Mouse (Mus musculus): ENCODE results near the gene Cfap43. TPM values are rescaled to one million over a fixed set of nuclear protein-coding genes. Genes with fewer than 3 reads are reported as not detected.

Gene Cfap43
- polyA plus RNA-seq, 1 experiment from 2014 or later: 0.19 TPM

DNA sequence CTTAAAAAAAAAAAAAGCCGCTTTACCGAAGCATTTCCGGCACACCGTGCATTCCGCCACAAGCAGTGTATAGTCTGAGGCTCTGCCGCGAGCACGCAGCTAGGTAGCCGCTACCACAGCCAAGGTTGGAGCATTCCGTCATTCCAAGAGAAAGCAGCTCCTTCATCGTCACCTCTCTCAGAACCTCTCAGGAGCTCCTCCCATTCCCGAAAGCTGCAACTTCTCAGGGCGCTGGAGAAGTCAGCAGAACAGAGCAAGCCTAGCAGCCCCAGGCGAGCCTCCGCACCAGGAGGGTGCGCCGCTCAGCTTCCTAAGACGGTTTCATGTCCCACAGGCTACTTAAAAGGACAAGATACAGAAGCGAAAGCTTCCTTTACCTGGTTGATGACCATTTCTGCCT, 163.5 kb downstream of the Cfap43 start:
- no peaks in the 10 kb centered on the region for H3K4me1 ChIP-seq
- H3K4me3 ChIP-seq: no peak overlapping the region
- H3K36me3 ChIP-seq: no peaks in the 10 kb centered on the region
- H3K27me3 ChIP-seq: no peaks in the 10 kb centered on the region
- no peaks in the 10 kb centered on the region for H3K9me3 ChIP-seq
- no peak overlapping the region for H3K9ac ChIP-seq
- H3K4me2 ChIP-seq (replicated peaks): no peak overlapping the region
- ATAC-seq (ENCODE audit: insufficient number of reproducible peaks, insufficient read depth, low FRiP score, low TSS enrichment): no peak
- 74% methylated on average over 19 of the region's 19 CpGs for WGBS
- H3K27ac ChIP-seq: no peak overlapping the region

GRCm38 (mm10) chr19:47754931-47755330, 164.2 kb downstream of the Cfap43 start:
- Histone ChIP-seq H3K27ac (no peak overlapping the region), H3K4me1 (no peaks in the 10 kb centered on the region), H3K4me3 (no peak overlapping the region), H3K9me3 (no peaks in the 10 kb centered on the region), H3K36me3 (no peaks in the 10 kb centered on the region), H3K27me3 (no peaks in the 10 kb centered on the region), H3K9ac (no peak overlapping the region), H3K4me2 (replicated peaks) (no peak overlapping the region)
- WGBS: 76% methylated on average over 9 of the region's 9 CpGs
- no peak for ATAC-seq (ENCODE audit: insufficient number of reproducible peaks, insufficient read depth, low FRiP score, low TSS enrichment)

DNA sequence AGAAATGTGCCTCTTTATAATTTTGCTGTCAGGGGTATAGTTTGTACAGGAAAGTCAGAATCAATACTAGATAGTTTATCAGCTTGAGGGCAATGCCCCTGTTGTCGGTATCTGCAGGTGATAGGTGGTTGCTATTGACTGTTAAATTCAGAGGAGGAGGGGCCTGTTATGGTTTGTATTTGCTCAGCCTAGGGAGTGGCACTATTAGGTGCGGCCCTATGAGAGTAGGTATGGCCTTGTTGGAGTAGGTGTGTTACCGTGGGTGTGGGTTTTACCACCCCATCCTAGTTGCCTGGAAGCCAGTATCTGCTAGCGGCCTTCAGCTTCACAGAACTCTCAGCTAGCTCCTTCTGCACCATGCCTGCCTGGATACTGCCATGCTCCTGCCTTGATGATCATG, 165.2 kb downstream of the Cfap43 start:
- no peak overlapping the region for H3K4me2 ChIP-seq (replicated peaks)
- H3K9me3 ChIP-seq: no peaks in the 10 kb centered on the region
- ATAC-seq (ENCODE audit: insufficient number of reproducible peaks, insufficient read depth, low FRiP score, low TSS enrichment): no peak
- H3K36me3 ChIP-seq: no peaks in the 10 kb centered on the region
- no peak overlapping the region for H3K27ac ChIP-seq
- no peaks in the 10 kb centered on the region for H3K4me1 ChIP-seq
- 90% methylated on average over 4 of the region's 4 CpGs for WGBS
- H3K4me3 ChIP-seq: no peak overlapping the region
- no peak overlapping the region for H3K9ac ChIP-seq
- H3K27me3 ChIP-seq: no peaks in the 10 kb centered on the region

- Histone ChIP-seq H3K27me3 (no peaks in the 10 kb centered on the region), H3K9ac (no peak overlapping the region), H3K4me1 (no peaks in the 10 kb centered on the region), H3K4me3 (no peak overlapping the region), H3K9me3 (no peaks in the 10 kb centered on the region), H3K4me2 (replicated peaks) (no peak overlapping the region), H3K36me3 (no peaks in the 10 kb centered on the region), H3K27ac (no peak overlapping the region)
- no peak for ATAC-seq (ENCODE audit: insufficient number of reproducible peaks, insufficient read depth, low FRiP score, low TSS enrichment)
- WGBS: 91% methylated on average over 9 of the region's 9 CpGs
These were observed 166.6 kb downstream of the Cfap43 start for GRCm38 (mm10) chr19:47752456-47752855.

GRCm38 (mm10) chr19:47750391-47750790, 168.7 kb downstream of the Cfap43 start:
- no peak overlapping the region for H3K4me2 ChIP-seq (replicated peaks)
- no peaks in the 10 kb centered on the region for H3K9me3 ChIP-seq
- no peaks in the 10 kb centered on the region for H3K4me1 ChIP-seq
- no peak overlapping the region for H3K27ac ChIP-seq
- no peaks in the 10 kb centered on the region for H3K36me3 ChIP-seq
- 76% methylated on average over 5 of the region's 5 CpGs for WGBS
- H3K27me3 ChIP-seq: no peaks in the 10 kb centered on the region
- no peak overlapping the region for H3K9ac ChIP-seq
- ATAC-seq (ENCODE audit: insufficient number of reproducible peaks, insufficient read depth, low FRiP score, low TSS enrichment): no peak
- H3K4me3 ChIP-seq: no peak overlapping the region

GRCm38 (mm10) chr19:47748950-47749349, 170.1 kb downstream of the Cfap43 start:
- Histone ChIP-seq H3K36me3 (no peaks in the 10 kb centered on the region), H3K27ac (no peak overlapping the region), H3K27me3 (no peaks in the 10 kb centered on the region), H3K4me1 (no peaks in the 10 kb centered on the region), H3K9me3 (no peaks in the 10 kb centered on the region), H3K4me3 (no peak overlapping the region), H3K9ac (no peak overlapping the region), H3K4me2 (replicated peaks) (no peak overlapping the region)
- 64% methylated on average over 2 of the region's 2 CpGs for WGBS
- ATAC-seq (ENCODE audit: insufficient number of reproducible peaks, insufficient read depth, low FRiP score, low TSS enrichment): no peak

DNA sequence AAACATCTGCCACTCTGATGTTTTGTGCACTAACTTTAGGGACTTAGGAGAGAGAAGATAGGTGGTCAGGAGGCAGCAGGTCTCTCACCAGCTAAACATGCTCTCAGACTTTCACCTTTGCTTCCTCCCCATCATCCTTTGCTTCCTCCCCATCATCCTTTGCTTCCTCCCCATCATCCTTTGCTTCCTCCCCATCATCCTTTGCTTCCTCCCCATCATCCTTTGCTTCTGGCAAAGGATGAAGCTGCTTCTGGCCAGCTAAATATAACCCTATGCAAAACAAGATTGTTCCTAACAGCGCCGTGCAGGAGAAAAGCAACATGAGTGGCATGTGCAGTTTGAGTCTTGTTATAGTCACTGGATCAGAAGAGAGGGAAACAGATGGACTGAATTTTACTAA, 172.0 kb downstream of the Cfap43 start:
- Histone ChIP-seq H3K4me1 (no peaks in the 10 kb centered on the region), H3K4me3 (no peak overlapping the region), H3K9ac (no peak overlapping the region), H3K27me3 (no peaks in the 10 kb centered on the region), H3K36me3 (no peaks in the 10 kb centered on the region), H3K9me3 (no peaks in the 10 kb centered on the region), H3K27ac (no peak overlapping the region), H3K4me2 (replicated peaks) (no peak overlapping the region)
- 83% methylated on average over 2 of the region's 2 CpGs for WGBS
- no peak for ATAC-seq (ENCODE audit: insufficient number of reproducible peaks, insufficient read depth, low FRiP score, low TSS enrichment)

GRCm38 (mm10) chr19:47731931-47732330, 187.2 kb downstream of the Cfap43 start:
- Histone ChIP-seq H3K9me3 (no peaks in the 10 kb centered on the region), H3K4me3 (peak overlapping the region; percentile 75), H3K27ac (peak overlapping the region; percentile 98), H3K9ac (peak overlapping the region; percentile 80), H3K4me2 (replicated peaks) (peak overlapping the region; percentile 71), H3K4me1 (0 out of 2 replicates have a peak, but pooled peaks cover 9% of the 10 kb centered on the region), H3K27me3 (no peaks in the 10 kb centered on the region), H3K36me3 (peaks cover 39% of the 10 kb centered on the region)
- WGBS: 3% methylated on average over 13 of the region's 15 CpGs
- ATAC-seq (ENCODE audit: insufficient number of reproducible peaks, insufficient read depth, low FRiP score, low TSS enrichment): no peak

DNA sequence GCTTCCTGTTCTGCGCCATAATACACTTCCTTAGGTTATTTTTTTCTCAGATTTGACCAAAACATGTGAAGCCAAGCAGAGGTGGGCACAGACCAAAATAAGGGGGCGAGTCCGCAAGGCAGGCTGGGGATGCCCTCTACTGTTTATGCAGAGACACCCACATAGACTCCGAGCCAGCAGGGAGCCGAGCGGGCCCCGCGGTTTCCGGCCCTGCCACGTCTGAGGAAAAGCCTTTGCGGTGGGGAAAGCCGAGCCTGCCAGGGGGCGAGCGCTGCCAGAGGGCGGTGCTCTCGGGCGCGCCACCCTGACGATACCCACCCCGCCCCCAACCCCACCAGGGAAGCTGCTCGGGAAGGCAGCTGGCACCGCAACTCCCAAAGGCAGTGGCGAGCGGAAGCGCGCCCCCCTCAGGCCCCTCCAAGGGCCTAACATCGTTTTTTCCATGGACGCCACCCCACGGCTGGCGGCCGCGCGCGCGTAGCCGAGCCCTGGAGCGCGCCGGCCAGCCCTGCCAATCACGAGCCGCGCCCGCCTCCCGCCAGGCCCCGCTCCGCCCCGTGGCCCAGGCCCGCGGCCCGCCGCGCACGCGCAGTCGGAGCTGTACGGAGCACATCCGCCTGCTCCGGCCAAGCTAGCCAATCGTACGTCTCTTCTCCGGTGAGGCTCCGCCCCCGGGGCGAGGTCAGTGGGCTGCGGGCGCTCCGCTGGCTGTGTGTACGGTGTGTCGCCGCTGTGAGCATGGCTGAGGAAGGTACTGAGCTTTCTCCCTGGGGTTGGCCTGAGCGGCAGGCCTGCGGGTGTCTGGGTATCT, 187.8 kb downstream of the Cfap43 start, which contains the start of gene Sfr1:
Sfr1 (plus strand) TSS at position 612 of the 811 bp plus-strand sequence.
- H3K27ac ChIP-seq: peak within 1 kb of the TSS; percentile 98
- WGBS: under 1% methylated on average over 56 of the region's 72 CpGs
- peak within 1 kb of the TSS; percentile 75 for H3K4me3 ChIP-seq
- H3K9ac ChIP-seq: peak within 1 kb of the TSS; percentile 80
- no peaks in the 10 kb centered on the region for H3K9me3 ChIP-seq
- peaks cover 34% of the 10 kb centered on the region for H3K36me3 ChIP-seq
- peak within 1 kb of the TSS; percentile 71 for H3K4me2 ChIP-seq (replicated peaks)
- H3K27me3 ChIP-seq: no peaks in the 10 kb centered on the region
- peak; percentile 97 for ATAC-seq (ENCODE audit: insufficient number of reproducible peaks, insufficient read depth, low FRiP score, low TSS enrichment)
- 0 out of 2 replicates have a peak, but pooled peaks cover 9% of the 10 kb centered on the region for H3K4me1 ChIP-seq

- H3K4me2 ChIP-seq (replicated peaks): peak overlapping the region; percentile 71
- peak overlapping the region; percentile 75 for H3K4me3 ChIP-seq
- peak; percentile 88 for ATAC-seq (ENCODE audit: insufficient number of reproducible peaks, insufficient read depth, low FRiP score, low TSS enrichment)
- H3K9ac ChIP-seq: peak overlapping the region; percentile 80
- 0 out of 2 replicates have a peak, but pooled peaks cover 9% of the 10 kb centered on the region for H3K4me1 ChIP-seq
- WGBS: 0% methylated on average over 12 of the region's 12 CpGs
- peak overlapping the region; percentile 98 for H3K27ac ChIP-seq
- H3K9me3 ChIP-seq: no peaks in the 10 kb centered on the region
- no peaks in the 10 kb centered on the region for H3K27me3 ChIP-seq
- H3K36me3 ChIP-seq: peaks cover 28% of the 10 kb centered on the region
These were observed 188.4 kb downstream of the Cfap43 start for GRCm38 (mm10) chr19:47730691-47731070.

DNA sequence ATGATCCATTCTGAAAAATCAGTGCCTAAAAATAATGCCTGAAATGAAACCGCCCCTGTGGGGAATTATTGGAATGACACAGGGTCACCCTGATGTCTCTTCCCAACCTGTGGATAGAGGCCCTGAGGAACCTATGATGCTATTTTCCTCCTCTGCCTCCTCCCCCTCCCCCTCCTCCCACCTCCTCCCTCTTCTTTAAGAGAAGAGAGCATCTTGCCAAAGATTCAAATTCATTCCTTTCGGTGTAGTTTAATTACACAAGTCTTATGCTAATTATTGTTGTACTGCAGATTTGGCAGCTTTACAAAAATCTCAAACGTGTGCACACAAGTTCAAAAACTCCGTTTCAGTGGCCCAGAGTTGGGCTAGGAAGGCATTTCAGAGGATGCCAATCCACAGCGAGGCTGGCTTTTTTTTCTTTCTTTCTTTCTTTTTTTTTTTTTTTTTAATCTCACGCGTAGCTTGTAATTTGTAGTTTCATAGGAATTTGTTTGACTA, 193.4 kb downstream of the Cfap43 start:
- Histone ChIP-seq H3K4me2 (replicated peaks) (no peak overlapping the region), H3K9ac (no peak overlapping the region), H3K4me1 (0 out of 2 replicates have a peak, but pooled peaks cover 12% of the 10 kb centered on the region), H3K9me3 (no peaks in the 10 kb centered on the region), H3K27me3 (no peaks in the 10 kb centered on the region), H3K36me3 (no peaks in the 10 kb centered on the region), H3K27ac (no peak overlapping the region), H3K4me3 (no peak overlapping the region)
- no peak for ATAC-seq (ENCODE audit: insufficient number of reproducible peaks, insufficient read depth, low FRiP score, low TSS enrichment)
- WGBS: 58% methylated on average over 7 of the region's 7 CpGs

DNA sequence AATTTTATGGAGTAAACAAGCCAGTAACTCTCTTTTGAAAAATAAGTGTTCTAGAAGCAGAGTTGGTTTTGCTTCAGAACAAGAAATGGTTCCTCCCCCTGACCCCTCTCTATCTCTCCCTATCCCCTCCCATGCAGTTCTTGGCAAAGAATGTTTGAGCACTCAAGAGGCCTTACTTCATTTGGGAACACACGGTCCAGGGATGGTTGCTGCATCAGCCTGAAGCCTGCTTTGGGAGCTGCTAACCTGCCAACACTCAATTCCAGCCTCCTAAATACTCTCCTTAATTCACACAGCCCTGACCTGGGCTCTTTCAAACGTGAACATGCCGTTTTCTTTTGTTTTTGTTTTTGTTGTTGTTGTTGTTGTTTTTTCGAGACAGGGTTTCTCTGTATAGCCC, 194.2 kb downstream of the Cfap43 start:
- H3K27ac ChIP-seq: no peak overlapping the region
- 83% methylated on average over 4 of the region's 4 CpGs for WGBS
- H3K4me2 ChIP-seq (replicated peaks): no peak overlapping the region
- H3K9ac ChIP-seq: no peak overlapping the region
- 0 out of 2 replicates have a peak, but pooled peaks cover 8% of the 10 kb centered on the region for H3K4me1 ChIP-seq
- H3K36me3 ChIP-seq: no peaks in the 10 kb centered on the region
- H3K9me3 ChIP-seq: no peaks in the 10 kb centered on the region
- no peak overlapping the region for H3K4me3 ChIP-seq
- ATAC-seq (ENCODE audit: insufficient number of reproducible peaks, insufficient read depth, low FRiP score, low TSS enrichment): no peak
- peaks cover under 1% of the 10 kb centered on the region; the same call in 1 of the 2 replicates for H3K27me3 ChIP-seq

Measured in embryonic facial prominence, embryonic 12.5 days (tissue).